Mouse (Mus musculus) lung, postnatal 0 days (tissue): ENCODE results near the gene Gm20388. TPM values are rescaled to one million over a fixed set of nuclear protein-coding genes. Genes with fewer than 3 reads are reported as not detected.
A peak's percentile ranks its signal among the peaks of the same experiment; 100 is the strongest.

Source experiments
- ATAC-seq: fragments of 200-750 bp; cut with Nextera tagmentation; 2 replicates; pipeline ENCODE4 v1.8.0; 2017; ENCODE audit warnings: moderate library complexity
- DNase-seq: peaks from one replicate; pipeline ENCODE4 v3.0.0-alpha.2; 2016; ENCODE audit warnings: low spot score
- H3K27ac ChIP-seq: fragments of 300-500 bp; sonication (generic); 2 replicates; pipeline ENCODE4 v1.5.1; 2014; ENCODE audit warnings: antibody characterized with exemption, mild to moderate bottlenecking, low read length, mixed read lengths
- H3K27me3 ChIP-seq: fragments of 300-500 bp; sonication (generic); replicated peaks from 2 replicates; pipeline ENCODE4 v1.6.1; 2014; ENCODE audit warnings: low read length, mixed read lengths; ENCODE audit not compliant: insufficient read depth
- H3K36me3 ChIP-seq: fragments of 300-500 bp; sonication (generic); 2 replicates; pipeline ENCODE4 v1.6.1; 2014; ENCODE audit warnings: low read length, mixed read lengths; ENCODE audit not compliant: insufficient read depth
- H3K4me1 ChIP-seq: fragments of 300-500 bp; sonication (generic); 2 replicates; pipeline ENCODE4 v1.6.1; 2014; ENCODE audit warnings: antibody characterized with exemption, low read depth, low read length, mixed read lengths; ENCODE audit not compliant: insufficient read depth
- H3K4me2 ChIP-seq: fragments of 300-500 bp; sonication (generic); replicated peaks from 2 replicates; pipeline ENCODE4 v1.6.1; 2014; ENCODE audit warnings: low read depth, mild to moderate bottlenecking, low read length, moderate library complexity, mixed read lengths
- H3K4me3 ChIP-seq: fragments of 300-500 bp; sonication (generic); 2 replicates; pipeline ENCODE4 v1.5.1; 2014; ENCODE audit warnings: low read depth, low read length
- H3K9ac ChIP-seq: fragments of 300-500 bp; sonication (generic); replicated peaks from 2 replicates; pipeline ENCODE4 v1.6.1; 2014; ENCODE audit warnings: low read depth, mild to moderate bottlenecking
- H3K9me3 ChIP-seq: fragments of 300-500 bp; sonication (generic); 2 replicates; pipeline ENCODE4 v1.6.1; 2016; ENCODE audit warnings: low read length, mixed read lengths
- CTCF ChIP-seq: IDR thresholded peaks from 2 replicates; pipeline ENCODE4 v1.5.1; 2016; ENCODE audit warnings: antibody characterized with exemption, mild to moderate bottlenecking
- EP300 ChIP-seq: IDR thresholded peaks from 2 replicates; pipeline ENCODE4 v1.6.1; 2016; ENCODE audit warnings: antibody characterized with exemption, mild to moderate bottlenecking, control low read depth
- WGBS: fragments of 180-500 bp; shearing (Covaris S2); extraction: QIAGEN DNeasy Blood & Tissue Kit; methylation state at CpG from one replicate; pipeline ENCODE4 v1.1.7; 2014; 5-methylcytosine and 5-hydroxymethylcytosine counted together
- polyA plus RNA-seq: library from polyadenylated mRNA; unstranded; fragments of >200 nt; fragmentation: Nextera tagmentation; extraction: Ambion mirVana; gene quantifications from 2 replicates; pipeline ENCODE4 v1.2.1, GENCODE M21; 2015

The Gm20388 gene
- polyA plus RNA-seq, 1 experiment from 2014 or later = not detected

- DNase-seq = no peak
- Histone ChIP-seq H3K9me3 (no peaks in the 10 kb centered on the region), H3K36me3 (no peaks in the 10 kb centered on the region), H3K4me2 (no peak overlapping the region), H3K4me3 (no peak overlapping the region), H3K27ac (0 out of 2 replicates have a peak overlapping the region, but pooled peaks have one; percentile 15), H3K4me1 (peaks cover 34% of the 10 kb centered on the region; the same call in 1 of the 2 replicates), H3K9ac (no peak overlapping the region), H3K27me3 (no peaks in the 10 kb centered on the region)
- no peak for ATAC-seq
- TF ChIP-seq EP300 (no peak), CTCF (no peak)
- 47% methylated on average over 4 of the region's 4 CpGs for WGBS
These were observed 3108.0 kb downstream of the Gm20388 start for GRCm38 (mm10) chr8:123018484-123019164.

GRCm38 (mm10) chr8:123020084-123020483 is 3109.4 kb downstream of the Gm20388 start:
- TF ChIP-seq CTCF (no peak), EP300 (no peak)
- peaks cover 29% of the 10 kb centered on the region; the same call in 1 of the 2 replicates for H3K4me1 ChIP-seq
- no peak overlapping the region for H3K27ac ChIP-seq
- no peak overlapping the region for H3K4me2 ChIP-seq
- no peak overlapping the region for H3K4me3 ChIP-seq
- ATAC-seq (no peak), DNase-seq (no peak)
- H3K9ac ChIP-seq = no peak overlapping the region
- WGBS = 50% methylated on average over 2 of the region's 2 CpGs
- no peaks in the 10 kb centered on the region for H3K36me3 ChIP-seq
- no peaks in the 10 kb centered on the region for H3K27me3 ChIP-seq
- no peaks in the 10 kb centered on the region for H3K9me3 ChIP-seq

GRCm38 (mm10) chr8:123020859-123021258 is 3110.2 kb downstream of the Gm20388 start:
- no peak for ATAC-seq

DNA sequence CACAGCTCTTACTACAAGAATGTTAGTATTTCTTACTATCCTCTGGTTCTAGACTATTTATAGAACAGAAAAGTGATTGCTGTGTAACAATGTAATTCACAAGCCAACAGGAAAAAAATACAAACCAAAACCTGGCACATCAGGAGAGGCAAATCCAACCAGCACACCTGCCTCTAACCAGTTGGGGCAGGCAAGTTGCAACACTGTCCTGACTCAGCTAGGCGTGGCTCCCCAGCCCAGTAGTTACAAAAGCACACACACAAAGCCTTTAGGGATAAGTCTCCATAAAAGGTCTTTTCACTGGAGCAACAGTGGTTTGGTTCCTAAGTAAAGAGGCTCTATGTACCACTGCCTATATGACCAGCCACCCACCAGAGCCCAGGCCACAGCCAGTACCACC is 3110.6 kb downstream of the Gm20388 start:
- TF ChIP-seq EP300 = peak; percentile 59
- TF ChIP-seq CTCF = no peak
- Histone ChIP-seq H3K9ac (no peak overlapping the region), H3K27ac (peak overlapping the region; percentile 43), H3K36me3 (no peaks in the 10 kb centered on the region), H3K27me3 (no peaks in the 10 kb centered on the region), H3K4me2 (no peak overlapping the region), H3K4me1 (peaks cover 26% of the 10 kb centered on the region; the same call in 1 of the 2 replicates), H3K9me3 (no peaks in the 10 kb centered on the region), H3K4me3 (no peak overlapping the region)
- WGBS = 52% methylated on average over 1 of the region's 1 CpGs
- peak; percentile 77 for DNase-seq
- peak; percentile 65 for ATAC-seq

More at GRCm38 (mm10) chr8:123020859-123021258, 3110.2 kb downstream of the Gm20388 start:
- Histone ChIP-seq H3K9me3 (no peaks in the 10 kb centered on the region), H3K4me3 (no peak overlapping the region), H3K4me2 (no peak overlapping the region), H3K4me1 (peaks cover 29% of the 10 kb centered on the region; the same call in 1 of the 2 replicates), H3K27me3 (no peaks in the 10 kb centered on the region), H3K36me3 (no peaks in the 10 kb centered on the region), H3K27ac (peak overlapping the region; percentile 43), H3K9ac (no peak overlapping the region)
- TF ChIP-seq EP300 (no peak), CTCF (no peak)
- no peak for DNase-seq
- WGBS = 55% methylated on average over 2 of the region's 2 CpGs

DNA sequence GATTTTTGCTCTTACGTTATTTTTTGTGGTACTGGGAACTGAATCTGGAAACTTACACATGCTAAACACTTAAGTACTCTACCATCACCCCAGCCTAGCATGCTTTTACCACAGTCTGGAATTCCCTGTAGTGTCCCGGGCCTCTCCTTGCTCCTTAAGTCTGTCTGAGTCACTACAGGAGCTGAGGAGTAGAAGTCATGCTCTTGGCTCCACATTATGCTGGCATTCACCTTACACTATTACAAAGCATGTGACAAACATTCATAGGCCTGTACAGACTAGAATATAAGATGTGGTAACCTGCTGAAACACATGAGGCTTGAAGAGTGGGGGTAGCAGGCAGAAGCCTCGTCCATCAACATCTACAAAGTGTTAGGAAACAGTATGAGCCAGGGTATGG is 3112.1 kb downstream of the Gm20388 start:
- Histone ChIP-seq H3K4me3 (no peak overlapping the region), H3K9ac (no peak overlapping the region), H3K27ac (peak overlapping the region; percentile 28), H3K4me2 (no peak overlapping the region), H3K36me3 (no peaks in the 10 kb centered on the region), H3K4me1 (peaks cover 24% of the 10 kb centered on the region; the same call in 1 of the 2 replicates), H3K27me3 (no peaks in the 10 kb centered on the region), H3K9me3 (no peaks in the 10 kb centered on the region)
- 51% methylated on average over 3 of the region's 3 CpGs for WGBS
- TF ChIP-seq EP300 (peak; percentile 75), CTCF (no peak)
- ATAC-seq (peak; percentile 95), DNase-seq (peak; percentile 90)

DNA sequence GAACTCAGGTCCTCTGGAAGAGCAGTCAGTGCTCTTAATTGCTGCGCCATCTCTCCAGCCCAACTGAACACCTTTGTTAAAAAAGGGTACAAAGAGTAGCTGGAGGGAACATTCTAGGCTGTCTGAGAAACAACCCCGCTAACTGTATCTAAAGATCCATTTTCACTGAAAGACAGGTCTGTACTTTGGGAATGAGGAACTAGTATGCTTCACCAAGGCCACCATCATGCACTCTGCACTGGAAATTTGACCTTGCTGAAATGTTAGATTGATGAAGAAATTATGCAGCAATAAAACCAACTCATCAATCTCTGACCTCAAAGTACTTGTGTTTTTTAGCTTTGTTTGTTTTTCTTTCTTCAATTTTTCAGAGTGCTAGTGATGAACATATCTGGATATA is 3113.6 kb downstream of the Gm20388 start:
- no peak for ATAC-seq
- TF ChIP-seq EP300 (no peak), CTCF (no peak)
- 97% methylated on average over 2 of the region's 2 CpGs for WGBS

More for the DNA sequence above, 3113.6 kb downstream of the Gm20388 start:
- DNase-seq = no peak
- Histone ChIP-seq H3K9ac (no peak overlapping the region), H3K4me2 (no peak overlapping the region), H3K4me3 (no peak overlapping the region), H3K9me3 (no peaks in the 10 kb centered on the region), H3K4me1 (peaks cover 13% of the 10 kb centered on the region; the same call in 1 of the 2 replicates), H3K27ac (no peak overlapping the region; the same call in 1 of the 2 replicates), H3K27me3 (no peaks in the 10 kb centered on the region), H3K36me3 (no peaks in the 10 kb centered on the region)
